Mouse (Mus musculus): ENCODE results near the gene Vwf.

DNA sequence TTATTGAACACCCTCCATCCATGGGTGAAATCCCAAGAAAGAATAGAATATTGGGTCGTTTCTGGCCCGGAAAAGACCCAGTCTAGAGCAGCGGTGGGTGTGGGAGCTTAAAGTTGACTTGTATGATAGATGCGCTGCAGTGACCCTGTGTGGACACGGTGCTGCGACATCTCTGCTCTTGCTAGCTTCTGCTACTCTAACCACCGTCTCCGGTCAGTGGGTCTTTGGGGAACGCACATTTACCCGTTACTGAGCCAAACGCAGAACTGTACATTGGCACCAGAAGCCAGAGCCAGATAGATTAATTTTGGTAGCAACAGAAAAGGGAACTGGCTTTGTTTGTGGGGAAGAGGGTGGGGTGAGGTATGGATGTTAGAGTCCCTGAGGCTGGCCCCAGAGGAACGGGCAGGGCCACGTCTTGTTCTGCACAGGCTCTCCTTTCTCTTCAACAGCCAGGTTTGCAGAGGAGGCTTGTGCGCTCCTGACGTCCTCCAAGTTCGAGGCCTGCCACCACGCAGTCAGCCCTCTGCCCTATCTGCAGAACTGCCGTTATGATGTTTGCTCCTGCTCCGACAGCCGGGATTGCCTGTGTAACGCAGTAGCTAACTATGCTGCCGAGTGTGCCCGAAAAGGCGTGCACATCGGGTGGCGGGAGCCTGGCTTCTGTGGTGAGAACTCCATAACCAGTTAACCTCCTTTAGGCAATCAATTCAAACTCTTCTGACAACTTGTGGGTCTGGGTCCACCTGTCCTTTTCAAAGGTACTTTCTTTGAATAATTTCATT, 57.3 kb downstream of the Vwf start:
- TF ChIP-seq POLR2A (IDR thresholded peaks at IDR 0.05; ENCODE audit: insufficient read length, low read depth) (no peak), USF1 (IDR thresholded peaks at IDR 0.05; ENCODE audit: low read depth) (no peak), E2F4 (IDR thresholded peaks at IDR 0.05; ENCODE audit: insufficient read depth) (no peak), SRF (IDR thresholded peaks at IDR 0.05; ENCODE audit: control insufficient read depth, insufficient read length, low read depth) (no peak), POLR2AphosphoS2 (IDR thresholded peaks at IDR 0.05; ENCODE audit: insufficient read length, low read depth) (no peak), TCF12 (IDR thresholded peaks at IDR 0.05; ENCODE audit: insufficient read depth, poor library complexity, severe bottlenecking) (no peak), CEBPB (IDR thresholded peaks at IDR 0.05; ENCODE audit: insufficient read depth, poor library complexity, severe bottlenecking) (no peak), TCF3 (IDR thresholded peaks at IDR 0.05; ENCODE audit: insufficient read length, low read depth) (no peak)

Measured in myocyte (in vitro differentiated cells).